Mouse (Mus musculus) hindbrain, postnatal 0 days (tissue): ENCODE measurements around the gene Myadml2. TPM values are rescaled to one million over a fixed set of nuclear protein-coding genes. Genes with fewer than 3 reads are reported as not detected.

Experiments
- ATAC-seq: fragments of 200-750 bp; cut with Nextera tagmentation; 2 replicates; pipeline ENCODE4 v1.8.0; 2017; ENCODE audit warnings: mild to moderate bottlenecking, moderate TSS enrichment, moderate library complexity
- DNase-seq: peaks from one replicate; pipeline ENCODE4 v3.0.0-alpha.2; 2015; ENCODE audit warnings: low spot score
- H3K27ac ChIP-seq: fragments of 300-500 bp; sonication (generic); 2 replicates; pipeline ENCODE4 v1.5.1; 2014; ENCODE audit warnings: mild to moderate bottlenecking
- H3K27me3 ChIP-seq: fragments of 300-500 bp; sonication (generic); 2 replicates; pipeline ENCODE4 v1.6.1; 2014; ENCODE audit warnings: low read length, mixed read lengths; ENCODE audit not compliant: insufficient read depth
- H3K36me3 ChIP-seq: fragments of 300-500 bp; sonication (generic); 2 replicates; pipeline ENCODE4 v1.6.1; 2014; ENCODE audit warnings: low read length, mixed read lengths; ENCODE audit not compliant: insufficient read depth
- H3K4me1 ChIP-seq: fragments of 300-500 bp; sonication (generic); 2 replicates; pipeline ENCODE4 v1.6.1; 2014; ENCODE audit warnings: antibody characterized with exemption, low read length, mixed read lengths; ENCODE audit not compliant: insufficient read depth
- H3K4me2 ChIP-seq: fragments of 300-500 bp; sonication (generic); 2 replicates; pipeline ENCODE4 v1.6.1; 2014; ENCODE audit warnings: low read depth, mild to moderate bottlenecking, low read length, moderate library complexity, mixed read lengths
- H3K4me3 ChIP-seq: fragments of 300-500 bp; sonication (generic); 2 replicates; pipeline ENCODE4 v1.5.1; 2014; ENCODE audit warnings: low read length
- H3K9ac ChIP-seq: fragments of 300-500 bp; sonication (generic); replicated peaks from 2 replicates; pipeline ENCODE4 v1.6.1; 2014; ENCODE audit warnings: mild to moderate bottlenecking, low read length, moderate library complexity, mixed read lengths
- H3K9me3 ChIP-seq: fragments of 300-500 bp; sonication (generic); 2 replicates; pipeline ENCODE4 v1.6.1; 2016; ENCODE audit warnings: low read length, mixed read lengths
- CTCF ChIP-seq: IDR thresholded peaks from 2 replicates; pipeline ENCODE4 v1.5.1; 2016; ENCODE audit warnings: antibody characterized with exemption, control low read depth, low read depth
- WGBS: fragments of 180-500 bp; shearing (Covaris S2); extraction: QIAGEN DNeasy Blood & Tissue Kit; methylation state at CpG from one replicate; pipeline ENCODE4 v1.1.7; 2014; 5-methylcytosine and 5-hydroxymethylcytosine counted together
- polyA plus RNA-seq: library from polyadenylated mRNA; unstranded; fragments of >200 nt; fragmentation: Nextera tagmentation; extraction: Ambion mirVana; gene quantifications from 2 replicates; pipeline ENCODE4 v1.2.1, GENCODE M21; 2015
- total RNA-seq: library from RNA; depleted of rRNA; stranded (reverse); fragments of >200 nt; gene quantifications from 2 replicates; pipeline ENCODE4 v1.2.3, GENCODE M21; 2014

Myadml2 gene
- total and polyA plus RNA-seq, 2 experiments from 2014 or later = 1.3 to 1.5 TPM

DNA sequence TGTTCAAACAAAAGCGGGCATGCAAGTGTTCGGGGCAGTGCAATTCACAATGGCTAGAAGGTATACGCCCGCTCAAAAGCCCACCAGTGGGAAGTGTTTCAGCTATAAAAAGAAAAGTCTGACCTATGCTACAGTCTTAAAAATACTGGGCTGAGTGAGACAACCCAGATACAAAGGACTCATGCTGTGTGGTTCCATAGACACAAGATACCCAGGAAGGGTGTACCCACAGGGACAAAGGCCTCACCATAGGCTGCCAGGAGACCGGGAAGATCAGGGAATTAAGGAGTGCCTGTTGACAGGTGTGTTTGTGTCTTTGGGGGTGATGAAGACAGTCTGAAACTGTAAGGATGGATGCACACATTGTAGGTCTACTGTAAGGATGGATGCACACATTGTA, 15.8 kb upstream of the Myadml2 start:
- H3K36me3 ChIP-seq = no peaks in the 10 kb centered on the region
- no peak for ATAC-seq
- no peak for DNase-seq
- no peak overlapping the region for H3K27ac ChIP-seq
- no peak overlapping the region for H3K9ac ChIP-seq
- no peaks in the 10 kb centered on the region for H3K9me3 ChIP-seq
- no peak overlapping the region for H3K4me2 ChIP-seq
- H3K27me3 ChIP-seq = peaks cover 47% of the 10 kb centered on the region
- H3K4me3 ChIP-seq = no peak overlapping the region
- 58% methylated on average over 5 of the region's 5 CpGs for WGBS
- no peak for TF ChIP-seq CTCF
- no peaks in the 10 kb centered on the region for H3K4me1 ChIP-seq

DNA sequence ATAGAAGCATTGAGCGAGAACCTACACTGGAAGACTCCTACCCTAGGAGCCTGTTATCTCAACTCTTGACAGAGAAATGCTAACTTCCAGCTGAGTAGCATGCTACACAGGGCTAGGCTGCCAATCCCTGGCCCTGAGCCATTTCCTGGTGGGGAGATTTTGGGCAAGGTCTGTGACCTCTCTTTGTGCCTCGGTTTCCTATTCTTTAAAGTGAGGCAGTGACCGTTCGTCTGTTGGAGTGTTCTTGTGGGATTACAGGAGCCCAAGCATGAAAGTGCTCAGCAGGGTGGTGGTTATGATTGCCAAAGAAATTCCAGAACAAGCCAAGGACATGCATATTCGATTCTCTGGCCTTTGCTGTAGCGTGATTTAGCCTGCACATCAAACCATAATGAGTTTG, 14.8 kb upstream of the Myadml2 start:
- ATAC-seq (no peak), DNase-seq (no peak)
- Histone ChIP-seq H3K4me2 (no peak overlapping the region), H3K9me3 (no peaks in the 10 kb centered on the region), H3K9ac (no peak overlapping the region), H3K27ac (no peak overlapping the region), H3K27me3 (peaks cover 57% of the 10 kb centered on the region), H3K36me3 (no peaks in the 10 kb centered on the region), H3K4me1 (no peaks in the 10 kb centered on the region), H3K4me3 (no peak overlapping the region)
- TF ChIP-seq CTCF = no peak
- 34% methylated on average over 6 of the region's 6 CpGs for WGBS

DNA sequence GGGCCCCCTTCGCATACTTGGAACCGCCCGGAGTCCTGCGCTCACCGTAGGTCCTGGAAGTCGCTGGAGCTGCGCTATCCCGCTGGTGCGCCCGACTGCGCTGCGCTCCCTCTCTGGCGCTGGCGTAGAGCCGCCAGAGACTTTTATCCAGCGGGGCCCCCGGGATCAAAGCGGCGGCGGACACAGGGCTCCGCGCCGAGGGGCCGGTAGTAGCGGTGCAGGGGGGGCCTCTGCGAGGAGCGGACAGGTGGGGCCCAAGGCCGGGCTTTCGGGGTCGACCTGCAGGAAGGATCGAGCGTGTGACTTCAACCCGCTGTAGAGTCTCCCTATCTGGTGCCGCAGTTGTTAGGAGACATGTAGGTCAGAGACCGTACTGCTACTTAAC, 13.1 kb upstream of the Myadml2 start, which contains the start of gene Notum:
Gene Notum (minus strand): TSS at position 100 of the 385 bp plus-strand sequence.
- Histone ChIP-seq H3K4me2 (peak within 1 kb of the TSS; percentile 55), H3K36me3 (no peaks in the 10 kb centered on the region), H3K27me3 (peaks cover 68% of the 10 kb centered on the region), H3K27ac (no peak within 1 kb of the TSS), H3K9me3 (no peaks in the 10 kb centered on the region), H3K9ac (no peak within 1 kb of the TSS; the same call in 1 of the 2 replicates), H3K4me1 (no peaks in the 10 kb centered on the region), H3K4me3 (peak within 1 kb of the TSS; percentile 32)
- WGBS = under 1% methylated on average over 35 of the region's 35 CpGs
- DNase-seq = no peak
- TF ChIP-seq CTCF = no peak
- no peak for ATAC-seq

- Histone ChIP-seq H3K9me3 (no peaks in the 10 kb centered on the region), H3K4me3 (peak overlapping the region; percentile 32), H3K36me3 (no peaks in the 10 kb centered on the region), H3K4me1 (no peaks in the 10 kb centered on the region), H3K9ac (no peak overlapping the region; the same call in 1 of the 2 replicates), H3K27ac (no peak overlapping the region), H3K27me3 (peaks cover 68% of the 10 kb centered on the region), H3K4me2 (peak overlapping the region; percentile 55)
- ATAC-seq (peak; percentile 76; the same call in 1 of the 2 replicates), DNase-seq (peak; percentile 66)
- peak; percentile 10; the same call in 1 of the 2 replicates for TF ChIP-seq CTCF
- WGBS = 2% methylated on average over 82 of the region's 95 CpGs
These were observed 12.5 kb upstream of the Myadml2 start for GRCm38 (mm10) chr11:120660301-120661075.

DNA sequence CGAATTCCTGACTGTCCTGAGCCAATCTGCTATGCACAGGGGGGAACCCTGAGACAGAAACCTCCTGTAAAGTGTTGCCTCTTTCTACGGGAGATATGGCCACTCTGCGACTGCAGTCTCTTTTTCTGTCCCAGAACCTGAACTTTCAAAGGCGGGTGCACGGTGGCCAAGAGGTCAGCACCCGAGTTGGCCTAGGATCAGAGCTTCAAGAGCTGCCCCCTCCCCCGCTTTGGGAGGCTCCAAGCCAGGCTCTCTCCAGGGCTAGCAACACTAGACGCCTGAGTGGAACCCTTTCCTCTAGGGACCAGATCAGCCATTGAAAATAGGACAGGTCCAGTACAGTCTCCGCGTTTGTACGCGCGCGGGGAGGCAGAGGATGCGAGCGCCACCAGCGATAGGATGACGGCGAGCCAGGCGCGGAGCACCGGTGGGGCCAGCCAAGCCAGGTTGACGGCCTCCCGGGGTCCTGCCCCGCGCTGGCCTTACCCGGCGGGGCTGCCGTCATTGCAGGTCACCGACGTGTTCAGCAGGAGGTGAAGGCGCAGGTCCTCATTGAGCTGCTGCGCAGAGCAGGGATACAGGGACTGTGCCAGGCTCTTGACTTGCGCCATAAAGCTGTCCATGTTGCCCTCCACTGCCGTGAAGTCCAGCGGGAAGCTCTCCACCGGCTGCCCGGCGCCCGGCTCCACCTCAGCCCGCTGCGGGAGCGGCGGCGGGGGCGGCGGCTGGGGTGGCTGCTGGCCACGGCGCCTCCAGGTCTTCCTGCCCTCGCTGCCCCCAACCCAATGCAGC, 11.7 kb upstream of the Myadml2 start:
- DNase-seq (no peak), ATAC-seq (no peak)
- H3K4me2 ChIP-seq = peak overlapping the region; percentile 55
- no peaks in the 10 kb centered on the region for H3K36me3 ChIP-seq
- no peaks in the 10 kb centered on the region for H3K4me1 ChIP-seq
- no peaks in the 10 kb centered on the region for H3K9me3 ChIP-seq
- peaks cover 68% of the 10 kb centered on the region for H3K27me3 ChIP-seq
- peak overlapping the region; percentile 32 for H3K4me3 ChIP-seq
- H3K9ac ChIP-seq = no peak overlapping the region; the same call in 1 of the 2 replicates
- TF ChIP-seq CTCF = no peak
- H3K27ac ChIP-seq = no peak overlapping the region
- WGBS = 2% methylated on average over 50 of the region's 50 CpGs

GRCm38 (mm10) chr11:120658876-120659410, 11.0 kb upstream of the Myadml2 start:
- H3K27me3 ChIP-seq = peaks cover 68% of the 10 kb centered on the region
- H3K9ac ChIP-seq = no peak overlapping the region
- ATAC-seq = no peak
- no peaks in the 10 kb centered on the region for H3K4me1 ChIP-seq
- no peak overlapping the region for H3K27ac ChIP-seq
- H3K4me2 ChIP-seq = 0 out of 2 replicates have a peak overlapping the region, but pooled peaks have one; percentile 2
- peak; percentile 80 for DNase-seq
- WGBS = 2% methylated on average over 24 of the region's 24 CpGs
- H3K36me3 ChIP-seq = no peaks in the 10 kb centered on the region
- no peaks in the 10 kb centered on the region for H3K9me3 ChIP-seq
- TF ChIP-seq CTCF = peak; percentile 81
- peak overlapping the region; percentile 32 for H3K4me3 ChIP-seq
